Mouse (Mus musculus) embryonic facial prominence, embryonic 14.5 days (tissue): Measurements from ENCODE around the gene Galnt3. TPM values are rescaled to one million over a fixed set of nuclear protein-coding genes. Genes with fewer than 3 reads are reported as not detected.

Source experiments
- ATAC-seq: fragments of 200-750 bp; cut with Nextera tagmentation; 2 replicates; pipeline ENCODE4 v1.8.0; 2017; ENCODE audit warnings: low read depth, moderate number of reproducible peaks, moderate TSS enrichment
- DNase-seq: peaks from one replicate; pipeline ENCODE4 v3.0.0-alpha.2; 2015; ENCODE audit warnings: low spot score
- H3K27ac ChIP-seq: fragments of 300-500 bp; sonication (generic); replicated peaks from 2 replicates; pipeline ENCODE4 v1.5.1; 2014; ENCODE audit warnings: low read depth, mild to moderate bottlenecking, low read length, moderate library complexity
- H3K27me3 ChIP-seq: fragments of 300-500 bp; sonication (generic); replicated peaks from 2 replicates; pipeline ENCODE4 v1.6.1; 2014; ENCODE audit warnings: low read length; ENCODE audit not compliant: control insufficient read depth, insufficient read depth
- H3K36me3 ChIP-seq: fragments of 300-500 bp; sonication (generic); 2 replicates; pipeline ENCODE4 v1.6.1; 2014; ENCODE audit warnings: low read length, mixed read lengths; ENCODE audit not compliant: control insufficient read depth, insufficient read depth
- H3K4me1 ChIP-seq: fragments of 300-500 bp; sonication (generic); 2 replicates; pipeline ENCODE4 v1.6.1; 2014; ENCODE audit warnings: antibody characterized with exemption, low read length; ENCODE audit not compliant: control insufficient read depth, insufficient read depth
- H3K4me2 ChIP-seq: fragments of 300-500 bp; sonication (generic); 2 replicates; pipeline ENCODE4 v1.6.1; 2014; ENCODE audit warnings: low read depth, mild to moderate bottlenecking, low read length, moderate library complexity, mixed read lengths
- H3K4me3 ChIP-seq: fragments of 300-500 bp; sonication (generic); 2 replicates; pipeline ENCODE4 v1.5.1; 2014; ENCODE audit warnings: low read depth, mild to moderate bottlenecking, low read length
- H3K9ac ChIP-seq: fragments of 300-500 bp; sonication (generic); 2 replicates; pipeline ENCODE4 v1.6.1; 2014; ENCODE audit warnings: low read depth, mild to moderate bottlenecking, low read length, moderate library complexity, mixed read lengths
- H3K9me3 ChIP-seq: fragments of 300-500 bp; sonication (generic); 2 replicates; pipeline ENCODE4 v1.6.1; 2016; ENCODE audit warnings: low read length; ENCODE audit not compliant: control insufficient read depth
- WGBS: fragments of 180-500 bp; shearing (Covaris S2); extraction: QIAGEN DNeasy Blood & Tissue Kit; methylation state at CpG from one replicate; pipeline ENCODE4 v1.1.7; 2014; 5-methylcytosine and 5-hydroxymethylcytosine counted together
- polyA plus RNA-seq: library from polyadenylated mRNA; unstranded; fragments of >200 nt; fragmentation: Nextera tagmentation; extraction: Ambion mirVana; gene quantifications from 2 replicates; pipeline ENCODE4 v1.2.1, GENCODE M21; 2014

Gene Galnt3
- polyA plus RNA-seq, result 3.9 and 5.1 TPM in 2 replicates

DNA sequence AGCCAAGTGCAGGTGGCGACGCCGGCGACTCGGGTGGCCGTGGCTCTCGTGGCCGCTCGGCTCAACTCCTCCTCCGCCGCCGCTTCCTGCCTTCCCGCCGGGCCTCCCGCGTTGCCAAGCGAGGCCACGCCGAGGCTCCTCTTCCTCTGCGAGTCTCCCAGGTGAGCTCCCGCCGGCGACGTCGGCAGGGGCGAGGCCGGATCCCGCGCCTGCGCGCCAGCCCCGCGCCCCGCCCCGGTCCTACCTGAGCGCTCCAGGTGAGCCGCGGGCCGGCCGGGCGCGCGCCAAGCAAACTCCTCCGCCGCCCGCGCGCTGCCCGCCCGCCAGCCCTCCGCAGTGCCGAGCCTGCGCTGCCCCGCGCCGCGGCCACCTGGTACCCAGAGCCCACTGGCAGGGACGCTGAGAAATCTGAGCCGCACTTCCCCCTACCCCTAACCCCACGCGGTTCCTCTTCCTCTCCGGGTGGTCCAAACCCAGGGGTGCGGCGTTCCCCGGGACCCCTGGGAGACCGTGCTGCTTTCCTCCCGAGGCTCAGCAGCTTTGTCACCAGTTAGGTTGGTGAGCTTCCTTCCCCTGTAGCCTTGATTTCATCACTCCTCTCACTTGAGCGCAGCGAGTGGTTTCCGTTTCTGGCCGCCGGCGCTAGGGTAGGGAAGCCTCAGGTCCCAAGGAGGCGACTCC lies at the start of gene Galnt3:
Gene Galnt3 (minus strand): TSS at position 404 of the 681 bp plus-strand sequence.
- peak within 1 kb of the TSS; percentile 100 for H3K4me2 ChIP-seq
- H3K9me3 ChIP-seq, result no peaks in the 10 kb centered on the region
- H3K4me1 ChIP-seq, result no peaks in the 10 kb centered on the region
- DNase-seq, result peak; percentile 63
- WGBS, result 0% methylated on average over 29 of the region's 74 CpGs
- no peak within 1 kb of the TSS for H3K27ac ChIP-seq
- H3K27me3 ChIP-seq, result peaks cover 36% of the 10 kb centered on the region
- H3K9ac ChIP-seq, result peak within 1 kb of the TSS; percentile 65
- no peaks in the 10 kb centered on the region for H3K36me3 ChIP-seq
- ATAC-seq, result peak; percentile 92
- peak within 1 kb of the TSS; percentile 67 for H3K4me3 ChIP-seq

DNA sequence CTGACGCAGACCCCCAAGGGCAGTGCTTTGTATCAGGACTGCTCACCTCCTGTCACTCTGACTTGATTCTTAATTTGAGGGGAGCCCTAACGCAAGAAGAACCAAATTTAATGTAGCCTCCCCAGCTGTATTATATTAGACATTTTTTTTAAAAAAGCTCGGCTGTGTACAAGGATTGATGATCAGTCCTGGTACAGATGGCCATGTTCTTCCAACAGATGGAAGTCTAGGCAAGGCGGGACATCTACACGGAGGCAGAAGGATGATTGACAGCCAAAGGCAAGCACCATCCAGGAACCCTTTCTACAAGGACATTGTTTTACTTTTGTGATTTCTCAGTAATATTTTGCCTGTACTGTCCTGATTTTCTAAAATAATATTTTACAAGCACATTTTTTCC lies 48.3 kb upstream of the Galnt3 start:
- no peaks in the 10 kb centered on the region for H3K27me3 ChIP-seq
- no peaks in the 10 kb centered on the region for H3K9me3 ChIP-seq
- H3K4me1 ChIP-seq, result peaks cover 16% of the 10 kb centered on the region
- no peak overlapping the region for H3K9ac ChIP-seq
- H3K36me3 ChIP-seq, result no peaks in the 10 kb centered on the region
- WGBS, result 47% methylated on average over 5 of the region's 5 CpGs
- H3K27ac ChIP-seq, result no peak overlapping the region
- no peak overlapping the region for H3K4me2 ChIP-seq
- DNase-seq, result peak; percentile 17
- no peak for ATAC-seq
- H3K4me3 ChIP-seq, result no peak overlapping the region

DNA sequence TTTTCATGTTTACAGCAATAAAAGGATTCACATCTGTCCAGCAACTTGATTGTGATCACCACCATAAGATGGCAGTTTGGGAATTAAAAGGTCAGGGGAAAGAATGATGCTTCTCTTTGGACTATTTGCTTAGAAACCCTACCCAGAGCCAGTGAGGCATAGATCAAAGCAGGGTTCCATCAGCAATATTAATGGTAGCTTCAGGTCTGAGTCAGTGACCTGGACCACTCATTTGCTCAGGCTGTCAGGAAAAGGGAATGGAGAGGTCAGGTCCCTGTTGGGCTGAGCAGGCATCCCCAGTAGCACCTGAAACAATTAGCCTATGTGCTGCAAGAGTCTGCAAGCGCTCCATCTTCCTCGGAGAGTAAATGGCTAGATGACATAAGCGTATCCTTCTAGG lies 46.8 kb upstream of the Galnt3 start:
- Histone ChIP-seq H3K4me1 (peaks cover 16% of the 10 kb centered on the region), H3K9me3 (no peaks in the 10 kb centered on the region), H3K4me3 (no peak overlapping the region), H3K9ac (no peak overlapping the region), H3K4me2 (no peak overlapping the region), H3K36me3 (no peaks in the 10 kb centered on the region), H3K27me3 (no peaks in the 10 kb centered on the region), H3K27ac (no peak overlapping the region)
- WGBS, result 88% methylated on average over 3 of the region's 3 CpGs
- DNase-seq (no peak), ATAC-seq (no peak)

DNA sequence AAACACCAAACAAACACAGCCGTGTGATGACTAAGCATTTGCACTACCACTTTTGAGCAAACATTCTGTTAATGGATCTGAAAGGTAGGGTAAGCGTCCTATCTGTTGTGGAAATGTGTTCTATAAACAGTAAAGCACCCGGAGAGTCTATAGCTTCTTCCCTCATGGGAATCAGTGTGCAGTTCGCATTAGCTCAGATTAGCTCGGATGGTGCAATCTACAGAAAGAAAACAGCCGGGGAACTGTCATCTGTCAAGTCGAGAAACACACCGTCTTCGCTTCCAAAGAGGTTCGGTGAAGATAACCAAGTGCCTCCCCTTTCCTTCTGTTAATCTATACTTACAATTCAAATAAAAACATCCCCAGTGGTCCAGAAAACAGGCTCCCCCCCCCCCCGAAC lies 45.9 kb upstream of the Galnt3 start:
- Histone ChIP-seq H3K9me3 (no peaks in the 10 kb centered on the region), H3K4me3 (no peak overlapping the region), H3K36me3 (no peaks in the 10 kb centered on the region), H3K4me1 (peaks cover 16% of the 10 kb centered on the region), H3K27ac (no peak overlapping the region), H3K27me3 (no peaks in the 10 kb centered on the region), H3K9ac (no peak overlapping the region), H3K4me2 (no peak overlapping the region)
- DNase-seq (no peak), ATAC-seq (no peak)
- WGBS, result 66% methylated on average over 11 of the region's 11 CpGs

DNA sequence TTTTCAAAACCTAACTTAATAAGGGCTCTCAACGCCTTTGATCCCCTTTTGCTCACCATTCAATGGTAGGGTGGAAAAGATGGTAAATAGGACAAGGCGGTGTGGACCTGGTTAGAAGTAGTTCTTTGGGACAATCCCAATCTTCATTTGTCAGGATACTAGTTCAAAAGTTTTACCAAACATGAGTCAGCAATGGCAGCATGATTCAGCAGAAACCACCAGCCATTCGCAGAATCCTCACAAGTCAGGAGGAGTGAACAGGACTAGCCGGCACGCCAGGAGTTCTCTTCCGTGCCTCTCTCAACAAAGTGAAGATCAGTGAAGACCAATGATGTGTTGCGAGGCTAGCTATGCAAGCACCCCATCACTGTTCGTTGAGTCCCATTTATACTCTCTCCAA lies 40.2 kb upstream of the Galnt3 start:
- Histone ChIP-seq H3K9me3 (no peaks in the 10 kb centered on the region), H3K36me3 (no peaks in the 10 kb centered on the region)
- no peak for ATAC-seq

DNA sequence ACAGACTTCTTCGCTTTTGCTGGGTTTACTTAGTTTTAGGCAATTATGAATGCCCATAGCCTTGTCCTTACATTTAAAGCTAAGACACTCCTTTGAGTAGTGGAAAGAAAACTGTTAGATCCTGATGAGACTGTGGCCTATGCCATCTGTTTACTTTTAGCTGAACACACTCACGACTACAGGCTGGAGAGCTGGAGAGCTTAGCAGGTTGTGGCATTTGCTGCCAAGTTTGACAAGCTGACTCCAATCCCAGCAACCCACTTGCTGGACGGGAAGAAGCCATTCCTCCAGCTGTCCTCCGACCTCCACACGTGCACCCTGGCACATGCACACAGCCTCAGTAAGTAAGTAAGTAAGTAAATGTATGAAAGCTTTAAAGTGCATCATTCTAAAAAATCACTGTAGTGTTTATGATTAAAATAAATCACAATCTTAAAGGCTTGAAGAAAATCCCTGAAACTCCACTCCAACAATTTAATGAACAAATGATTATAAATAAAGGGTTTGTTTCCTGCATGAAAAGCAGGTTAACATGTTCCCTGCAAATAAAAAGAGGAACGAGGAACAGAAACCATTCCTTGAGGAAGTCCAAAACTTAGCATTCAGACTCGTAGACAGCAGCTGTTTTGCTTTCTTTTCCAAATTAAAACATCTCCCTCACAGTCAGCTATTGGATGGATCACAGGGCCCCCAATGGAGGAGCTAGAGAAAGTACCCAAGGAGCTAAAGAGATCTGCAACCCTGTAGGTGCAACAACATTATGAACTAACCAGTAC lies 33.5 kb upstream of the Galnt3 start:
- no peaks in the 10 kb centered on the region for H3K9me3 ChIP-seq
- WGBS, result 43% methylated on average over 7 of the region's 7 CpGs
- ATAC-seq, result no peak

More for the DNA sequence above, 40.2 kb upstream of the Galnt3 start:
- DNase-seq, result no peak
- no peaks in the 10 kb centered on the region for H3K27me3 ChIP-seq
- no peak overlapping the region for H3K9ac ChIP-seq
- no peak overlapping the region for H3K27ac ChIP-seq
- WGBS, result 94% methylated on average over 8 of the region's 8 CpGs
- no peaks in the 10 kb centered on the region for H3K4me1 ChIP-seq
- H3K4me2 ChIP-seq, result no peak overlapping the region
- no peak overlapping the region for H3K4me3 ChIP-seq

DNA sequence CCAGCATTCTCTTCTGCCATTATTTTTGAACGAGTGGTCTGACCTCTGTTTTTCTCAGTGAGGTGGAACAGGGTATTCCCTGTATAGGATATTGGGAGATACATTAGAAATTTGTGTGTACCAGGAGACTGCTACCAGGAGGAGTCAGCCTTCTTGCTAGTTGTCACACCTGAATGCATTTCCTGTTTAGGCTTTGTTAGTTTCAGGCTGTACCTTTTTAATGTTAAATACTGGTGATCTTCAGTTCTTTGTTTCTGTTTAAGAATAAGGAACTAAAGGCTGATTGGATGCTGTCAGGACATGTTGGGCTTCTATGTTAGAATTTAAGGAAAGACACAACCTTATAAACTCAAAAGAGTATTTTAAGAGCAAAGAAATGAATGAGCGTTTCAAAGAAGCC lies 26.6 kb upstream of the Galnt3 start:
- no peaks in the 10 kb centered on the region for H3K27me3 ChIP-seq
- H3K4me2 ChIP-seq, result no peak overlapping the region
- H3K4me1 ChIP-seq, result no peaks in the 10 kb centered on the region
- no peak overlapping the region for H3K9ac ChIP-seq
- no peak overlapping the region for H3K27ac ChIP-seq
- 69% methylated on average over 2 of the region's 2 CpGs for WGBS
- no peaks in the 10 kb centered on the region for H3K36me3 ChIP-seq
- H3K4me3 ChIP-seq, result no peak overlapping the region
- no peak for DNase-seq
- no peaks in the 10 kb centered on the region for H3K9me3 ChIP-seq
- no peak for ATAC-seq

More for the DNA sequence above, 33.5 kb upstream of the Galnt3 start:
- no peaks in the 10 kb centered on the region for H3K27me3 ChIP-seq
- no peak overlapping the region for H3K9ac ChIP-seq
- no peaks in the 10 kb centered on the region for H3K4me1 ChIP-seq
- peak; percentile 31 for DNase-seq
- no peak overlapping the region for H3K4me3 ChIP-seq
- no peak overlapping the region for H3K4me2 ChIP-seq
- H3K27ac ChIP-seq, result no peak overlapping the region
- no peaks in the 10 kb centered on the region for H3K36me3 ChIP-seq

DNA sequence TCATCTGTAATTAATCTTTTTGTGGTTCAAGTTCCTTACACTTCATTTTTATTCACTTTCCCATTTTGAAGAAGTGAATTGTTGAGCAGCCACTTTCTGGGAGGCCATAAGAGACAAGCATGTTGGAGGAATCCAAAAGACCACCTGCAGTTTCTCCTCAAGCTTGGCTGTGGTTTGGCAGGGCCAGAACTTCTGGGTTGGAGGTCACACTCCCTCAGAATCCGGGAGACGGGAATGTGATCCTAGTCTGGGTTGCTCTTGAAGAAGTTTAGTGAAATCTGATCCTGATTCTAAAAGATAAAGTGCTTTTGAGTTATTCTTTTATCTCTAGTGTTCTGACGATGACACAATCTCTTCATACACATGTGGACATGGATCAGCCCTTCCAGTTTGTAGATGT lies 25.7 kb upstream of the Galnt3 start:
- 25% methylated on average over 3 of the region's 3 CpGs for WGBS
- no peak overlapping the region for H3K9ac ChIP-seq
- no peak overlapping the region for H3K27ac ChIP-seq
- no peak overlapping the region for H3K4me3 ChIP-seq
- H3K4me1 ChIP-seq, result no peaks in the 10 kb centered on the region
- no peak for ATAC-seq
- H3K36me3 ChIP-seq, result no peaks in the 10 kb centered on the region
- H3K9me3 ChIP-seq, result no peaks in the 10 kb centered on the region
- H3K27me3 ChIP-seq, result no peaks in the 10 kb centered on the region
- DNase-seq, result no peak
- no peak overlapping the region for H3K4me2 ChIP-seq
